Mouse (Mus musculus) lung, embryonic 14.5 days (tissue): ENCODE data around the gene Copz2. TPM values are rescaled to one million over a fixed set of nuclear protein-coding genes. Genes with fewer than 3 reads are reported as not detected.
A peak's percentile ranks its signal among the peaks of the same experiment; 100 is the strongest.

ENCODE experiments used
- ATAC-seq: fragments of 200-750 bp; cut with Nextera tagmentation; 2 replicates; pipeline ENCODE4 v1.8.0; 2017; ENCODE audit warnings: mild to moderate bottlenecking, moderate TSS enrichment, moderate library complexity; ENCODE audit not compliant: insufficient read depth
- DNase-seq: peaks from one replicate; pipeline ENCODE4 v3.0.0-alpha.2; 2015
- H3K27ac ChIP-seq: fragments of 300-500 bp; sonication (generic); 2 replicates; pipeline ENCODE4 v1.5.1; 2014; ENCODE audit warnings: low read depth, mild to moderate bottlenecking, moderate library complexity
- H3K27me3 ChIP-seq: fragments of 300-500 bp; sonication (generic); 2 replicates; pipeline ENCODE4 v1.6.1; 2014; ENCODE audit warnings: low read length, control low read depth; ENCODE audit not compliant: insufficient read depth
- H3K36me3 ChIP-seq: fragments of 300-500 bp; sonication (generic); 2 replicates; pipeline ENCODE4 v1.6.1; 2014; ENCODE audit warnings: control low read depth; ENCODE audit not compliant: insufficient read depth
- H3K4me1 ChIP-seq: fragments of 300-500 bp; sonication (generic); 2 replicates; pipeline ENCODE4 v1.6.1; 2014; ENCODE audit warnings: antibody characterized with exemption, control low read depth; ENCODE audit not compliant: insufficient read depth
- H3K4me2 ChIP-seq: fragments of 300-500 bp; sonication (generic); 2 replicates; pipeline ENCODE4 v1.6.1; 2014; ENCODE audit warnings: mild to moderate bottlenecking
- H3K4me3 ChIP-seq: fragments of 300-500 bp; sonication (generic); 2 replicates; pipeline ENCODE4 v1.5.1; 2014; ENCODE audit warnings: low read depth, low read length
- H3K9ac ChIP-seq: fragments of 300-500 bp; sonication (generic); 2 replicates; pipeline ENCODE4 v1.6.1; 2014
- H3K9me3 ChIP-seq: fragments of 300-500 bp; sonication (generic); 2 replicates; pipeline ENCODE4 v1.6.1; 2016; ENCODE audit warnings: low read depth, low read length, control low read depth
- CTCF ChIP-seq: IDR thresholded peaks from 2 replicates; pipeline ENCODE4 v1.5.1; 2016; ENCODE audit warnings: antibody characterized with exemption, low read depth
- WGBS: fragments of 180-500 bp; shearing (Covaris S2); extraction: QIAGEN DNeasy Blood & Tissue Kit; methylation state at CpG from one replicate; pipeline ENCODE4 v1.1.7; 2014; 5-methylcytosine and 5-hydroxymethylcytosine counted together
- polyA plus RNA-seq: library from polyadenylated mRNA; unstranded; fragments of >200 nt; fragmentation: Nextera tagmentation; extraction: Ambion mirVana; gene quantifications from 2 replicates; pipeline ENCODE4 v1.2.1, GENCODE M21; 2014

Copz2 gene
- polyA plus RNA-seq, 1 experiment from 2014 or later: 144 TPM

DNA sequence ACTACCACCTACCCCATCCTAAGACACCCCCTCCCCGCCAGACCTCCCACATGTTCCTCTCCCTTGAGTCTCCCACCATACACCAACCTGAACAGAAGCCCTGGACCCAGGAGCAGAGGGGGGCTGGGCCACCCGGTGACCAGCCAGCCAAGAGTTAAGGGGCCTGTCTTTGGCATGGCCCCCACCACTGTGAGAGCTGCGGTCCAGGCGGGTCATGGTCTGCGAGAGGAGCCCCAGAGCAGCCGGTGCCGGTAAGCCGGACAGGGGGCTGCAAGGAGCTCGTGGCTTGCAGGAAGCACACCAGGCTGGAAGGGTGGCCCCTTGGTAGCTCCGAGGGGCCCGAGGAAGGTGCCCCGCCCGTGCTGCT lies 26.2 kb upstream of the Copz2 start:
- no peaks in the 10 kb centered on the region for H3K27me3 ChIP-seq
- no peaks in the 10 kb centered on the region for H3K9me3 ChIP-seq
- H3K36me3 ChIP-seq: peaks cover 80% of the 10 kb centered on the region
- WGBS: 10% methylated on average over 13 of the region's 13 CpGs
- peak overlapping the region; percentile 44 for H3K4me3 ChIP-seq
- H3K4me1 ChIP-seq: peaks cover 35% of the 10 kb centered on the region
- peak overlapping the region; percentile 95 for H3K4me2 ChIP-seq
- peak overlapping the region; percentile 51 for H3K9ac ChIP-seq
- no peak for TF ChIP-seq CTCF
- ATAC-seq: peak; percentile 33; the same call in 1 of the 2 replicates
- no peak for DNase-seq
- peak overlapping the region; percentile 70; the same call in 1 of the 2 replicates for H3K27ac ChIP-seq

GRCm38 (mm10) chr11:96823880-96824782 lies 25.5 kb upstream of the Copz2 start:
- ATAC-seq: peak; percentile 82
- H3K36me3 ChIP-seq: peaks cover 73% of the 10 kb centered on the region
- no peaks in the 10 kb centered on the region for H3K27me3 ChIP-seq
- peak overlapping the region; percentile 95 for H3K4me2 ChIP-seq
- no peaks in the 10 kb centered on the region for H3K9me3 ChIP-seq
- peak overlapping the region; percentile 51 for H3K9ac ChIP-seq
- WGBS: 1% methylated on average over 26 of the region's 26 CpGs
- H3K27ac ChIP-seq: peak overlapping the region; percentile 70
- H3K4me1 ChIP-seq: peaks cover 35% of the 10 kb centered on the region
- peak overlapping the region; percentile 44 for H3K4me3 ChIP-seq
- TF ChIP-seq CTCF: no peak
- peak; percentile 95 for DNase-seq

DNA sequence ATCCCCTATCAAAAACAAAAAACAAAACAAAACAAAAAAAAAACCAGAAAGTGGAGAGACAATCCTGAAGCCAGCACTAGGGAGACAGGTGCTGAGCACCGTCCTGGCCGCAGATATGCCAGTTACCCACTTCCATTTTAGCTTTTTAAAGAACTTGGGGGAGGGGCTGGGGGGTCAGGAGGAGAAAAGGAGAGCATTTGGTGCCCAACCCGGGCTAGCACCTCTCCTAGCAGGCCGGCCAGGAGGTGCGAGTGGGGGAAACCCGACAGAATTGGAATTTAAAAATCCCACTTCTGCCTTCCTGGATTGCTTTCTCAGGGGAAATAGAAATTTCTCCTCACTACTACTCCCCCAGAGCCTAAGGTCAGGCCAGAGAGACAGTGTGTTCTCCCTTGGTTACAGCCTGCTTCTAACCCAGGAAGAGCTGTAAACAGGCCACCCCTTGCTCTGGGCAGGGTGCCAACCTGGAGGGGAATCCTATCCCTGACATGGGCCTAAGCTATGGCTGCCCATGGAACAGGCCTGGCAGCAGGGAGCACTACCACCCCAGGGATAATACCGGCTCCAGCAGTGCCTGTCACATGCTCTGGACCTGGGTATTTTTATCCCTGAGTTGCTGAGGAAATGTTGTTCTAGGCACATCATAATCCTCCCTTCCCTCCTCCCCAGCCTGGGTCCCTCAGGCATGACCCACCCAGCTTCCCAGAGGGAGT lies 24.7 kb upstream of the Copz2 start:
- H3K27me3 ChIP-seq: no peaks in the 10 kb centered on the region
- H3K4me1 ChIP-seq: peaks cover 35% of the 10 kb centered on the region
- H3K36me3 ChIP-seq: peaks cover 65% of the 10 kb centered on the region
- TF ChIP-seq CTCF: no peak
- no peak for ATAC-seq
- 26% methylated on average over 7 of the region's 7 CpGs for WGBS
- no peaks in the 10 kb centered on the region for H3K9me3 ChIP-seq
- DNase-seq: peak; percentile 84
- peak overlapping the region; percentile 95 for H3K4me2 ChIP-seq
- H3K27ac ChIP-seq: peak overlapping the region; percentile 62
- H3K9ac ChIP-seq: peak overlapping the region; percentile 51; the same call in 1 of the 2 replicates
- 0 out of 2 replicates have a peak overlapping the region, but pooled peaks have one; percentile 8 for H3K4me3 ChIP-seq

DNA sequence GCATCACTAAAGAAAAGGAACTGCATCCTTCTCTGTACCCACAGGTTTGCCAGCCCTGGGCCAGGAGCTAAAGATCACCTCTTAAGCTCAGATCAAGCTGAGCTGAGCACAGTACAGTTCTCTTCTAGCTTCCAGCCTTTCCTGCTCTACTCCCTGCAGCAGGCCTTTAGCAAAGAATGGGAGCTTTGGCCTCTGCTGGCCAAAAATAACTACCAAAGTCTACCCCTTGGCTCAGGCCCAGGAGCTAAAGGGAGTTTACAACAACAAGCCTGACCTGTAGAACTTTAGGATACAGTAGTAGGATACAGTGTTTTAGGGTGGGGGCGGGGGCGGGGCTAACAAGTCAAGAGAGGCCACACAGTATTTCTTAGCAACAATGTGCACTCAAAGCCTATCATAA lies 23.2 kb upstream of the Copz2 start:
- no peaks in the 10 kb centered on the region for H3K27me3 ChIP-seq
- H3K9me3 ChIP-seq: no peaks in the 10 kb centered on the region
- H3K4me3 ChIP-seq: peak overlapping the region; percentile 11; the same call in 1 of the 2 replicates
- TF ChIP-seq CTCF: no peak
- H3K4me1 ChIP-seq: peaks cover 35% of the 10 kb centered on the region
- no peak for ATAC-seq
- DNase-seq: peak; percentile 29
- WGBS: 77% methylated on average over 2 of the region's 2 CpGs
- peak overlapping the region; percentile 95 for H3K4me2 ChIP-seq
- H3K9ac ChIP-seq: peak overlapping the region; percentile 5; the same call in 1 of the 2 replicates
- peak overlapping the region; percentile 42; the same call in 1 of the 2 replicates for H3K27ac ChIP-seq
- H3K36me3 ChIP-seq: peaks cover 50% of the 10 kb centered on the region

- Histone ChIP-seq H3K4me2 (peak overlapping the region; percentile 95), H3K27ac (0 out of 2 replicates have a peak overlapping the region, but pooled peaks have one; percentile 42), H3K27me3 (no peaks in the 10 kb centered on the region), H3K9ac (no peak overlapping the region), H3K36me3 (peaks cover 43% of the 10 kb centered on the region), H3K4me1 (peaks cover 35% of the 10 kb centered on the region), H3K4me3 (peak overlapping the region; percentile 6; the same call in 1 of the 2 replicates), H3K9me3 (no peaks in the 10 kb centered on the region)
- ATAC-seq: no peak
- 69% methylated on average over 12 of the region's 12 CpGs for WGBS
- no peak for TF ChIP-seq CTCF
- DNase-seq: no peak
Observed at GRCm38 (mm10) chr11:96827062-96827581, 22.5 kb upstream of the Copz2 start.

DNA sequence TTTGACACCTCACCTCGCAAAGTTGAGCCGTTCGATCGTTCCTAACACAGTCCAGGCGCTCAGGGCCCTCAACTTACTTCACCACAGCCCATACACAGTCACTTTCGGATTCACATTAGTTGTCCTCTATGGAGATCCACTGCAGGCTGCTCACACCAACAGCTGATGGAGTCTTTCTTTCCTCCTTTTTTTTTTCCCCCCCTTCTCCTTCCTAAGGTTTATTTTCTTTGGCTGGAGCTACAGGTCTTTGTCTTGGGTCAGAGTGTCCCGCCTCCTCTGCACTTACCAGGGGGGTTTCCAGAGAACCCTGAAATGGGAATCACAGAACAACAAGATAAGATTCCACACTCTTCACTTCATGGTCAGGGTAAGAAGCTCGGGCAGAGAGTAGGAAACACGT lies 21.8 kb upstream of the Copz2 start:
- peaks cover 35% of the 10 kb centered on the region for H3K36me3 ChIP-seq
- 62% methylated on average over 9 of the region's 9 CpGs for WGBS
- H3K27ac ChIP-seq: no peak overlapping the region
- peaks cover 35% of the 10 kb centered on the region for H3K4me1 ChIP-seq
- no peak for TF ChIP-seq CTCF
- ATAC-seq: no peak
- peak overlapping the region; percentile 95 for H3K4me2 ChIP-seq
- H3K27me3 ChIP-seq: no peaks in the 10 kb centered on the region
- no peaks in the 10 kb centered on the region for H3K9me3 ChIP-seq
- H3K4me3 ChIP-seq: peak overlapping the region; percentile 84; the same call in 1 of the 2 replicates
- peak overlapping the region; percentile 4; the same call in 1 of the 2 replicates for H3K9ac ChIP-seq
- no peak for DNase-seq
